Mouse (Mus musculus) kidney, embryonic 14.5 days (tissue): Measurements from ENCODE around the gene Sftpa1. TPM values are rescaled to one million over a fixed set of nuclear protein-coding genes. Genes with fewer than 3 reads are reported as not detected.

Experiments used
- ATAC-seq: fragments of 200-750 bp; cut with Nextera tagmentation; 2 replicates; pipeline ENCODE4 v1.8.0; 2017; ENCODE audit warnings: moderate number of reproducible peaks, mild to moderate bottlenecking, moderate TSS enrichment, moderate library complexity; ENCODE audit not compliant: low FRiP score, low TSS enrichment
- H3K27ac ChIP-seq: fragments of 300-500 bp; sonication (generic); 2 replicates; pipeline ENCODE4 v1.5.1; 2014; ENCODE audit warnings: low read depth, mild to moderate bottlenecking, low read length, moderate library complexity, mixed read lengths
- H3K27me3 ChIP-seq: fragments of 300-500 bp; sonication (generic); 2 replicates; pipeline ENCODE4 v1.6.1; 2014; ENCODE audit warnings: mild to moderate bottlenecking, low read length; ENCODE audit not compliant: control insufficient read depth, insufficient read depth
- H3K36me3 ChIP-seq: fragments of 300-500 bp; sonication (generic); 2 replicates; pipeline ENCODE4 v1.6.1; 2014; ENCODE audit warnings: low read length, mixed read lengths; ENCODE audit not compliant: control insufficient read depth, insufficient read depth
- H3K4me1 ChIP-seq: fragments of 300-500 bp; sonication (generic); 2 replicates; pipeline ENCODE4 v1.6.1; 2014; ENCODE audit warnings: low read length, mixed read lengths; ENCODE audit not compliant: control insufficient read depth, insufficient read depth
- H3K4me2 ChIP-seq: fragments of 300-500 bp; sonication (generic); replicated peaks from 2 replicates; pipeline ENCODE4 v1.6.1; 2014; ENCODE audit warnings: low read depth, mild to moderate bottlenecking, low read length
- H3K4me3 ChIP-seq: fragments of 300-500 bp; sonication (generic); 2 replicates; pipeline ENCODE4 v1.5.1; 2014; ENCODE audit warnings: mild to moderate bottlenecking, low read length
- H3K9ac ChIP-seq: fragments of 300-500 bp; sonication (generic); 2 replicates; pipeline ENCODE4 v1.6.1; 2014; ENCODE audit warnings: low read depth, mild to moderate bottlenecking, low read length, moderate library complexity
- H3K9me3 ChIP-seq: fragments of 300-500 bp; sonication (generic); 2 replicates; pipeline ENCODE4 v1.6.1; 2016; ENCODE audit warnings: low read length; ENCODE audit not compliant: control insufficient read depth
- WGBS: fragments of 180-500 bp; shearing (Covaris S2); extraction: QIAGEN DNeasy Blood & Tissue Kit; methylation state at CpG from one replicate; pipeline ENCODE4 v1.1.7; 2014; 5-methylcytosine and 5-hydroxymethylcytosine counted together
- polyA plus RNA-seq: library from polyadenylated mRNA; unstranded; fragments of >200 nt; fragmentation: Nextera tagmentation; extraction: Ambion mirVana; gene quantifications from 2 replicates; pipeline ENCODE4 v1.2.1, GENCODE M21; 2014

Sftpa1 gene
- polyA plus RNA-seq, 1 experiment from 2014 or later, result not detected

DNA sequence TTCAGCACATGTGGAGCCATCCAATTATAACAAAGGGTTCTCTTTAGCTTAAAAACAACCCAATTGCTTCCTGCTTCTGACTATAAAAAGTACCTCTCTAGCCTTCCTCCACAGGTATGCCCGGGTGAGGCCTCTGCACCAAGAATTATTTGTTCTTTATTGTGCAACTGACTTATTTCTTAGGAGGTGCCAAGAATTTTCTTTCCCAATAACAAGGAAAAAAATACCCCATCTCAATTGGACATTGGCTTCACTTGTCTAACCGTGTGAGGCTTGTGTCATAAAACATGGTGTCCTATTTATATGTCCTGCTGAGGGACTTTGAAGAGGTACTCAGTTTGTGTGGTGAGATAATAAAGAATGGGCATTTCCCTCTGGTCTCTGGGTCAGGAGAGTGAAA, 38.9 kb downstream of the Sftpa1 start:
- Histone ChIP-seq H3K9me3 (no peaks in the 10 kb centered on the region), H3K27me3 (no peaks in the 10 kb centered on the region), H3K4me3 (no peak overlapping the region), H3K36me3 (no peaks in the 10 kb centered on the region), H3K4me2 (no peak overlapping the region), H3K27ac (no peak overlapping the region), H3K9ac (no peak overlapping the region), H3K4me1 (no peaks in the 10 kb centered on the region)
- ATAC-seq, result no peak
- WGBS, result 73% methylated on average over 2 of the region's 2 CpGs

DNA sequence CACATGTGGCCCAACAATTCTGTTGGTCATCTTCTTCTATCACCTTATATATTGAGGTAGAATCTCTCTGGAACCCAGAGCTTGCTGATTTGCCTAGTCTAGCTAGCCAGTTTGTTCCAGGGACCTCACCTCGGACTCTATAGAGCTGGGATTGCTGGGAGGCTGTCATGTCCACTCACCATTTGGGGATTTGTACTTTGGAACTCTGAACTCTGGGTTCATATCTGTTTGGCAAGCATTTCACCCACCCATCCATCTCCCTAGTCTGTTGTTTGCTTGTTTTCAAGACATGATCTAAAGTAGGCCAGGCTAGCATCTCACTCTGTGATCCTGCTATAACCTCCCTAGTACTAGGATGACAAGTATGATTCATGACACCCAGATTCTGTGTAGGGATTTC, 43.2 kb downstream of the Sftpa1 start:
- H3K27me3 ChIP-seq, result no peaks in the 10 kb centered on the region
- H3K4me1 ChIP-seq, result no peaks in the 10 kb centered on the region
- ATAC-seq, result no peak
- H3K36me3 ChIP-seq, result no peaks in the 10 kb centered on the region
- H3K27ac ChIP-seq, result no peak overlapping the region
- H3K9ac ChIP-seq, result no peak overlapping the region
- no peaks in the 10 kb centered on the region for H3K9me3 ChIP-seq
- no peak overlapping the region for H3K4me3 ChIP-seq
- no peak overlapping the region for H3K4me2 ChIP-seq
- WGBS, result 65% methylated on average over 1 of the region's 1 CpGs

DNA sequence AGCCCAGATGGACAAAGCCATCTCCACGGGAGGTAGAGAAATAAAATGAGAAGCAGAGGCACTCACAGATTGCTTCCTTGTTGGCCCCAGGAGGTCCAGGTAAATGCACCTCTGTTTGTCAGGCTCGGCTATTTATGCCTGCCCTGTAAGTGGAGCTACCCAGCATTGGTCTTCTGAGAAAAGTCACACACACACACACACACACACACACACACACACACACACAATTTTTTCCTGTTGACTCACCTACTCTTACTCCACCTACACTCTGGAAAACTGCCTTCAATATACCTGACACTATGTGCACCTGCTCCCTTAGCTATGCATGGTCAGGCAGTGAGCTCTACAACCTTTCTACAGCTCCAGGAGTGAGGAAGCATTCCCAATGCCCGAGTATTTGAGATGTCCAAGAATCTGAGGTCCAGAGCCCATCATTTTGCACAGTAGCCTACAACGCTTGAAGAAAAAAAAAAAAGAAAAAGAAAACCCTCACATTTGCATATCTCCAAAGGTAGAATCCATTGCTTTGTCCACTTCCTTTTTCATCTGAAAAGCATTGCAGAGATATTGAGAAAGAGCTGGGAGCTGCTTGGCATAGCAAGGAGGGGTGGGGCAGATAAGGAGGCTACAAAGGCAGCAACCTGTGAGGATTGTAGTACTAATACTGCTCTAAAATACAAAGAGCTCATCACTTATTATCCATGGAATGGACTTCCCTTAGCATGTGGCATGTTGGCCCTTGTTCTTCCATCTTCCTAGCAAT, 53.7 kb downstream of the Sftpa1 start, which contains the start of gene Sftpd:
Gene Sftpd (minus strand): TSS at position 91 of the 763 bp plus-strand sequence.
- no peak for ATAC-seq
- no peaks in the 10 kb centered on the region for H3K9me3 ChIP-seq
- H3K4me1 ChIP-seq, result no peaks in the 10 kb centered on the region
- no peak within 1 kb of the TSS for H3K27ac ChIP-seq
- no peak within 1 kb of the TSS for H3K9ac ChIP-seq
- no peak within 1 kb of the TSS for H3K4me2 ChIP-seq
- no peaks in the 10 kb centered on the region for H3K36me3 ChIP-seq
- no peaks in the 10 kb centered on the region for H3K27me3 ChIP-seq
- H3K4me3 ChIP-seq, result no peak within 1 kb of the TSS
- 73% methylated on average over 4 of the region's 4 CpGs for WGBS

Other genes starting within 250 kb of the Sftpa1 start
- 0.57 and 0.65 TPM in 2 replicates for gene Sh2d4b, start 238.5 kb upstream of the Sftpa1 start, polyA plus RNA-seq
- gene Tspan14, start 165.0 kb upstream of the Sftpa1 start, polyA plus RNA-seq, result 67.4 and 118 TPM in 2 replicates
- gene Fam213a, start 118.0 kb upstream of the Sftpa1 start, polyA plus RNA-seq, result 108 and 112 TPM in 2 replicates
- 0.33 TPM in 1 of 2 replicates, not detected in the other for gene Dydc2, start 62.6 kb upstream of the Sftpa1 start, polyA plus RNA-seq
- not detected in 2 replicates for gene Dydc1, start 58.9 kb upstream of the Sftpa1 start, polyA plus RNA-seq
- not detected in 2 replicates for gene Mat1a, start 26.7 kb upstream of the Sftpa1 start, polyA plus RNA-seq
- gene Mbl1, start 19.7 kb downstream of the Sftpa1 start, polyA plus RNA-seq, result not detected in 2 replicates
- gene Sftpd, start 53.4 kb downstream of the Sftpa1 start, polyA plus RNA-seq, result not detected in 2 replicates
- gene Gm2832, start 147.0 kb downstream of the Sftpa1 start, polyA plus RNA-seq, result 0.12 TPM in 1 of 2 replicates, not detected in the other
- gene Gm5798, start 216.8 kb downstream of the Sftpa1 start, polyA plus RNA-seq, result not detected in 2 replicates